Mouse (Mus musculus): ENCODE results near the gene Pam16.

- TF ChIP-seq POLR2A (IDR thresholded peaks at IDR 0.05; ENCODE audit: low read depth, low read length) (peak; percentile 3; the same call in 1 of the 2 replicates), CTCF (IDR thresholded peaks at IDR 0.05; ENCODE audit: extremely low read depth, insufficient read depth, insufficient read length, insufficient replicate concordance) (no peak)
These were observed 38.2 kb downstream of the Pam16 start for GRCm38 (mm10) chr16:4586531-4587123.

Data from spleen, adult 2 months (tissue).